ENCODE assay signal across 29 mouse cellular contexts in the genomic region with DNA sequence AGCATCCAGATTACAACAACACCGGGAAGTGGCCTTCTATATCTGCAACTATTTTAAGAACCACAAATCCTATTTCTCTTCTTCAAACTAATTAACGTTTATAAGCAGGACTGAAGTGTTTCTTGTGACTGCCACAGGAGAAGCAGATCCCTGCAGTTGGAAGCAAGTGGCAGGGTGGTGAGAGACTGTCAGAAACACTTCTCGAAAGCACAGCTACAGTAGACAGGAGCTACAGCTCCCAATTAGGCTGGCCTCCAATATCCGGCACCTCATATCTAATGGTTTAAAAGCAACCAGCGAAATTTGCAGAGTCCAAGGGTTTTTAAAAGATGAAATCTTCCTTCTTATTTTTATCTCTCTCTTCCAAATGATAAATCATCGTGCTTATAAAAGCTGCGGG.
DNase-seq lines count a peak whose midpoint lies in the region; ATAC-seq and TF ChIP-seq lines count a peak whose summit lies in the region.
"Had no signal": no experiment of that assay in that cellular context is flagged by ENCODE, and none has a peak within 500 bp of the region (broad histone marks: within the 10 kb centered on the region; RNA-seq: fewer than 3 reads in every experiment).

No protein-coding gene starts in this region.

- intact Hi-C loops in heart, postnatal 36 days (cut with DNase I) = no loop called here

- no peak overlapping the region for H3K9ac ChIP-seq in heart, embryonic 12.5 days
- H3K9ac ChIP-seq in forebrain, postnatal 0 days = no peak overlapping the region
- no peak overlapping the region for H3K9ac ChIP-seq in liver, postnatal 0 days (replicated peaks)
- H3K9ac ChIP-seq: hindbrain, embryonic 15.5 days; liver, embryonic 14.5 days; lung, embryonic 15.5 days had no signal

- H3K4me2 ChIP-seq in heart, embryonic 12.5 days = 0 out of 2 replicates have a peak overlapping the region, but pooled peaks have one; percentile 3
- no peak overlapping the region for H3K4me2 ChIP-seq in forebrain, postnatal 0 days (ENCODE audit: low read depth)
- no peak overlapping the region for H3K4me2 ChIP-seq in liver, postnatal 0 days (ENCODE audit: low read depth, low read length)
- H3K4me2 ChIP-seq: heart, embryonic 11.5 days; hindbrain, embryonic 15.5 days; lung, embryonic 15.5 days; midbrain, embryonic 11.5 days had no signal

- H3K4me3 ChIP-seq in heart, embryonic 12.5 days = no peak overlapping the region
- no peak overlapping the region for H3K4me3 ChIP-seq in layer of hippocampus, adult 2 months
- no peak overlapping the region for H3K4me3 ChIP-seq in forebrain, postnatal 0 days (ENCODE audit: low read depth, low read length)
- no peak overlapping the region for H3K4me3 ChIP-seq in liver, postnatal 0 days (ENCODE audit: low read depth, low read length)
- H3K4me3 ChIP-seq: erythroblast, embryonic 14.5 days; hindbrain, embryonic 10.5 days; hindbrain, embryonic 15.5 days; lung, embryonic 15.5 days had no signal

- H3K27me3 ChIP-seq in heart, embryonic 12.5 days (replicated peaks) = peaks cover 22% of the 10 kb centered on the region
- H3K27me3 ChIP-seq in forebrain, postnatal 0 days (ENCODE audit: insufficient read depth, low read length) = no peaks in the 10 kb centered on the region
- H3K27me3 ChIP-seq in liver, postnatal 0 days (ENCODE audit: insufficient read depth, low read length) = no peaks in the 10 kb centered on the region
- H3K27me3 ChIP-seq: hindbrain, embryonic 15.5 days; lung, embryonic 15.5 days had no signal

- DNase-seq in heart, postnatal 36 days = no peak
- no peak for DNase-seq in layer of hippocampus, adult 2 months (ENCODE audit: low spot score in 2 of 2)
- no peak for DNase-seq in layer of hippocampus, adult 9-10 months (ENCODE audit: low spot score)
- peak; percentile 31 for DNase-seq in right cerebral cortex, postnatal 4 days
- no peak for DNase-seq in right cerebral cortex, postnatal 14 days
- DNase-seq in forebrain, postnatal 0 days = peak; percentile 64
- DNase-seq in liver, postnatal 0 days = no peak
- DNase-seq: adrenal gland, adult 2 months; adrenal gland, postnatal 36 days; cerebellum, adult 11-12 months; cerebellum, postnatal 10 days; gastrocnemius, postnatal 14 days; kidney, adult 11 months; kidney, postnatal 14 days; layer of hippocampus, postnatal 36 days; liver; thymus, postnatal 4 days had no signal

- no peak for TF ChIP-seq EP300 in liver, postnatal 0 days (IDR thresholded peaks at IDR 0.05; ENCODE audit: low read depth)

- no peaks in the 10 kb centered on the region for H3K36me3 ChIP-seq in heart, embryonic 12.5 days
- no peaks in the 10 kb centered on the region for H3K36me3 ChIP-seq in forebrain, postnatal 0 days (ENCODE audit: insufficient read depth)
- no peaks in the 10 kb centered on the region for H3K36me3 ChIP-seq in liver, postnatal 0 days (replicated peaks; ENCODE audit: insufficient read depth, low read length)
- H3K36me3 ChIP-seq: hindbrain, embryonic 10.5 days; hindbrain, embryonic 15.5 days; lung, embryonic 15.5 days had no signal

- TF ChIP-seq CTCF in layer of hippocampus, adult 2 months (conservative IDR thresholded peaks at IDR 0.05) = no peak
- no peak for TF ChIP-seq CTCF in forebrain, postnatal 0 days (IDR thresholded peaks at IDR 0.05; ENCODE audit: low read depth)
- no peak for TF ChIP-seq CTCF in liver, postnatal 0 days (IDR thresholded peaks at IDR 0.05; ENCODE audit: low read depth)

- peaks cover 13% of the 10 kb centered on the region for H3K4me1 ChIP-seq in heart, embryonic 12.5 days (replicated peaks)
- peaks cover 4% of the 10 kb centered on the region for H3K4me1 ChIP-seq in forebrain, postnatal 0 days (ENCODE audit: insufficient read depth)
- H3K4me1 ChIP-seq in liver, postnatal 0 days (ENCODE audit: insufficient read depth) = no peaks in the 10 kb centered on the region
- H3K4me1 ChIP-seq: lung, embryonic 15.5 days had no signal

- 0 out of 2 replicates have a peak overlapping the region, but pooled peaks have one; percentile 24 for H3K27ac ChIP-seq in heart, embryonic 12.5 days (ENCODE audit: poor library complexity, severe bottlenecking)
- H3K27ac ChIP-seq in layer of hippocampus, adult 2 months = 0 out of 2 replicates have a peak overlapping the region, but pooled peaks have one; percentile 18
- H3K27ac ChIP-seq in forebrain, postnatal 0 days (ENCODE audit: low read depth, low read length) = 0 out of 2 replicates have a peak overlapping the region, but pooled peaks have one; percentile 9
- no peak overlapping the region for H3K27ac ChIP-seq in liver, postnatal 0 days (ENCODE audit: low read depth)
- H3K27ac ChIP-seq: hindbrain, embryonic 10.5 days; liver, embryonic 14.5 days; lung, embryonic 15.5 days had no signal

- WGBS in heart, embryonic 12.5 days = 44% methylated on average over 7 of the region's 7 CpGs
- WGBS in forebrain, postnatal 0 days = 63% methylated on average over 7 of the region's 7 CpGs
- WGBS in liver, postnatal 0 days (ENCODE audit: insufficient replicate concordance) = 70% methylated on average over 7 of the region's 7 CpGs

- no peak for ATAC-seq in heart, embryonic 12.5 days (ENCODE audit: insufficient number of reproducible peaks, low FRiP score)
- peak; percentile 80 for ATAC-seq in forebrain, postnatal 0 days
- no peak for ATAC-seq in liver, postnatal 0 days
- ATAC-seq: activated CD4-positive, CD25-positive, alpha-beta regulatory T cell, adult 4 months; CD4-positive, CD25-positive, alpha-beta regulatory T cell, adult 4 months; inflammation-experienced regulatory T-cells, adult 6 months; midbrain, embryonic 16.5 days had no signal

- 0 out of 2 replicates have a peak, but pooled peaks cover 4% of the 10 kb centered on the region for H3K9me3 ChIP-seq in heart, embryonic 12.5 days (replicated peaks)
- H3K9me3 ChIP-seq in forebrain, postnatal 0 days (ENCODE audit: low read length) = no peaks in the 10 kb centered on the region
- H3K9me3 ChIP-seq in liver, postnatal 0 days (ENCODE audit: low read length) = no peaks in the 10 kb centered on the region
- H3K9me3 ChIP-seq: hindbrain, embryonic 10.5 days; hindbrain, embryonic 15.5 days; lung, embryonic 15.5 days had no signal

Comparison
In these comparisons a context has a peak if more than half of its experiments do, and no peak if none do; other contexts are left out.
1. DNase-seq: peak in right cerebral cortex, postnatal 4 days (single experiment) and forebrain, postnatal 0 days (single experiment); none in heart, postnatal 36 days (0 of 2), layer of hippocampus, adult 2 months (0 of 2), layer of hippocampus, adult 9-10 months (single experiment), right cerebral cortex, postnatal 14 days (single experiment) and liver, postnatal 0 days (single experiment).